ENCODE assay signal across 19 mouse cellular contexts in the genomic region with DNA sequence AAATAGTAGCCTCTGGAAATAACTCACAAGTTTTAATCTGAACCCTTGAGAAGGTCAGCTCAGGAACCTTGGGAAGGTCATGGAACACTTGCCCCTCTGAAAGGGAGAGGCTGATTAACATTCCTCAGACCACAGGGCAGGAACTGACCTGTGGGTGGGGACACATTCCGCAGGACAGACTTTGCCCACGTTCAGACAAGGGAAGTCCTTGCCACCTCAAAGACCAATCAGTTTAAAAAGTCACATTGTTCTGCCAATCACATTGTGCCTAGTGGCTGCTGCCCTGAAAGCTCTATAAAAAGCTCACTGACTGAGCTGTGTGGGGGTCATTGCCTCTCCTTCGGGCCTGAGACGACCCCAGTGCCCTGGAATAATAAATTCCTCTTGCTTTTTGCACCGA. TPM values are rescaled to one million over a fixed set of nuclear protein-coding genes. Genes with fewer than 3 reads are reported as not detected.
DNase-seq lines count a peak whose midpoint lies in the region; ATAC-seq and TF ChIP-seq lines count a peak whose summit lies in the region.
"Had no signal": no experiment of that assay in that cellular context is flagged by ENCODE, and none has a peak within 500 bp of the region (broad histone marks: within the 10 kb centered on the region; RNA-seq: fewer than 3 reads in every experiment).

No protein-coding gene starts in this region.

- H3K4me2 ChIP-seq in lung, postnatal 0 days (replicated peaks; ENCODE audit: low read depth, low read length): no peak overlapping the region
- H3K4me2 ChIP-seq in kidney, embryonic 14.5 days (replicated peaks; ENCODE audit: low read depth, low read length): no peak overlapping the region
- H3K4me2 ChIP-seq in myocyte (ENCODE audit: low read depth): peak overlapping the region; percentile 15
- H3K4me2 ChIP-seq: heart, embryonic 13.5 days; liver, embryonic 13.5 days; midbrain, embryonic 15.5 days; neural tube, embryonic 12.5 days had no signal

- no peaks in the 10 kb centered on the region for H3K36me3 ChIP-seq in lung, postnatal 0 days (ENCODE audit: insufficient read depth, low read length)
- no peaks in the 10 kb centered on the region for H3K36me3 ChIP-seq in kidney, embryonic 14.5 days (ENCODE audit: control insufficient read depth, insufficient read depth, low read length)
- H3K36me3 ChIP-seq in myocyte (ENCODE audit: control insufficient read depth, insufficient read depth): no peaks in the 10 kb centered on the region
- H3K36me3 ChIP-seq: heart, embryonic 13.5 days; liver, embryonic 13.5 days; midbrain, embryonic 15.5 days; neural tube, embryonic 12.5 days had no signal

- peak; percentile 16 for DNase-seq in lung, postnatal 0 days (ENCODE audit: low spot score)
- DNase-seq in lung, postnatal 36 days: no peak
- peak; percentile 41 for DNase-seq in embryo, embryonic 11 days
- no peak for DNase-seq in left cerebral cortex, adult 2 months (ENCODE audit: extremely low spot score in 1 of 2, low spot score in 2 of 2)
- no peak for DNase-seq in thymus, postnatal 0 days (ENCODE audit: low spot score)
- DNase-seq in layer of hippocampus, postnatal 14 days (ENCODE audit: low spot score in 2 of 2): no peak
- DNase-seq: cerebellum, adult 11-12 months; gastrocnemius, postnatal 14 days; layer of hippocampus, adult 9-11 months; left cerebral cortex, postnatal 4 days; liver, embryonic 13.5 days; lung, postnatal 14 days; thymus, adult 18-20 months had no signal

- intact Hi-C loops in left cerebral cortex, adult 2 months (cut with DNase I): no loop called here

- H3K27ac ChIP-seq in lung, postnatal 0 days (ENCODE audit: low read length): no peak overlapping the region
- H3K27ac ChIP-seq in kidney, embryonic 14.5 days (ENCODE audit: low read depth, low read length): no peak overlapping the region
- H3K27ac ChIP-seq in left cerebral cortex, adult 2 months: no peak overlapping the region
- H3K27ac ChIP-seq: heart, embryonic 13.5 days; liver, embryonic 13.5 days; midbrain, embryonic 15.5 days; neural tube, embryonic 12.5 days had no signal

- TF ChIP-seq CTCF in lung, postnatal 0 days (IDR thresholded peaks at IDR 0.05): no peak
- TF ChIP-seq CTCF in left cerebral cortex, adult 2 months (IDR thresholded peaks at IDR 0.05): no peak

- H3K27me3 ChIP-seq in lung, postnatal 0 days (replicated peaks; ENCODE audit: insufficient read depth, low read length): no peaks in the 10 kb centered on the region
- no peaks in the 10 kb centered on the region for H3K27me3 ChIP-seq in kidney, embryonic 14.5 days (ENCODE audit: control insufficient read depth, insufficient read depth, low read length)
- no peaks in the 10 kb centered on the region for H3K27me3 ChIP-seq in myocyte (ENCODE audit: control insufficient read depth, insufficient read depth, insufficient read length)
- H3K27me3 ChIP-seq: heart, embryonic 13.5 days; liver, embryonic 13.5 days; midbrain, embryonic 15.5 days; neural tube, embryonic 12.5 days had no signal

- TF ChIP-seq POLR2A in myocyte (IDR thresholded peaks at IDR 0.05; ENCODE audit: insufficient read length, low read depth): no peak

- H3K9me3 ChIP-seq in lung, postnatal 0 days (ENCODE audit: low read length): no peaks in the 10 kb centered on the region
- H3K9me3 ChIP-seq in kidney, embryonic 14.5 days (ENCODE audit: control insufficient read depth, low read length): no peaks in the 10 kb centered on the region
- H3K9me3 ChIP-seq: heart, embryonic 13.5 days; liver, embryonic 13.5 days; midbrain, embryonic 15.5 days; neural tube, embryonic 12.5 days had no signal

- WGBS in lung, postnatal 0 days: 27% methylated on average over 5 of the region's 5 CpGs
- 4% methylated on average over 5 of the region's 5 CpGs for WGBS in kidney, embryonic 14.5 days

- no peaks in the 10 kb centered on the region for H3K79me2 ChIP-seq in myocyte (ENCODE audit: control insufficient read depth, insufficient read depth)

- TF ChIP-seq EP300 in lung, postnatal 0 days (IDR thresholded peaks at IDR 0.05): no peak

- no peak; the same call in 1 of the 2 replicates for ATAC-seq in lung, postnatal 0 days
- peak; percentile 80 for ATAC-seq in kidney, embryonic 14.5 days (ENCODE audit: low FRiP score, low TSS enrichment)
- ATAC-seq: hindbrain, embryonic 16.5 days; midbrain, embryonic 15.5 days had no signal

- no peak overlapping the region for H3K4me3 ChIP-seq in lung, postnatal 0 days (ENCODE audit: low read depth, low read length)
- H3K4me3 ChIP-seq in kidney, embryonic 14.5 days (ENCODE audit: low read length): no peak overlapping the region
- H3K4me3 ChIP-seq in myocyte: no peak overlapping the region
- H3K4me3 ChIP-seq in left cerebral cortex, adult 2 months: no peak overlapping the region
- H3K4me3 ChIP-seq: heart, embryonic 13.5 days; liver, embryonic 13.5 days; midbrain, embryonic 15.5 days; neural tube, embryonic 12.5 days had no signal

- no peak overlapping the region for H3ac ChIP-seq in myocyte (ENCODE audit: control insufficient read depth, insufficient read length)

- no peaks in the 10 kb centered on the region for H3K4me1 ChIP-seq in lung, postnatal 0 days (ENCODE audit: insufficient read depth, low read depth, low read length)
- H3K4me1 ChIP-seq in kidney, embryonic 14.5 days (ENCODE audit: control insufficient read depth, insufficient read depth, low read length): no peaks in the 10 kb centered on the region
- H3K4me1 ChIP-seq: liver, embryonic 13.5 days; midbrain, embryonic 15.5 days; neural tube, embryonic 12.5 days had no signal

- no peak overlapping the region for H3K9ac ChIP-seq in lung, postnatal 0 days (replicated peaks; ENCODE audit: low read depth)
- no peak overlapping the region for H3K9ac ChIP-seq in kidney, embryonic 14.5 days (ENCODE audit: low read depth, low read length)
- H3K9ac ChIP-seq: heart, embryonic 13.5 days; liver, embryonic 13.5 days; midbrain, embryonic 15.5 days; neural tube, embryonic 12.5 days had no signal

TF ChIP-seq in myocyte, 11 proteins besides CTCF, POLR2A, EP300 and RAD21:
- TF ChIP-seq MYOD1 (IDR thresholded peaks at IDR 0.05; ENCODE audit: control insufficient read depth in 1 of 3, insufficient read length in 2 of 3, low read depth in 2 of 3) (no peak), MYOG (IDR thresholded peaks at IDR 0.05; ENCODE audit: control insufficient read depth in 1 of 3, insufficient read depth in 1 of 3, insufficient read length in 2 of 3, low read depth in 2 of 3) (no peak), CEBPB (IDR thresholded peaks at IDR 0.05; ENCODE audit: insufficient read depth, poor library complexity, severe bottlenecking) (no peak), SRF (IDR thresholded peaks at IDR 0.05; ENCODE audit: control insufficient read depth, insufficient read length, low read depth) (no peak), MAX (IDR thresholded peaks at IDR 0.05; ENCODE audit: low read depth) (no peak), TCF3 (IDR thresholded peaks at IDR 0.05; ENCODE audit: insufficient read length, low read depth) (no peak), E2F4 (IDR thresholded peaks at IDR 0.05; ENCODE audit: insufficient read depth) (no peak), POLR2AphosphoS2 (IDR thresholded peaks at IDR 0.05; ENCODE audit: insufficient read length, low read depth) (no peak), TCF12 (IDR thresholded peaks at IDR 0.05; ENCODE audit: insufficient read depth, poor library complexity, severe bottlenecking) (no peak), REST (IDR thresholded peaks at IDR 0.05; ENCODE audit: insufficient read depth, insufficient read length) (no peak), USF1 (IDR thresholded peaks at IDR 0.05; ENCODE audit: low read depth) (no peak)
TF ChIP-seq in myocyte: peak in this region for 0.

RNA-seq across cellular contexts. Expression of gene Eci2, which starts 31.2 kb away (rescaled TPM):
- 133 and 150 TPM in 2 replicates for polyA plus RNA-seq in lung, postnatal 0 days (2015; fragmentation: Nextera tagmentation; extraction: Ambion mirVana)
- polyA plus RNA-seq in kidney, embryonic 14.5 days (2014; fragmentation: Nextera tagmentation; extraction: Ambion mirVana): 139 and 141 TPM in 2 replicates
- 62.9 TPM for polyA plus RNA-seq in myocyte (2012; fragmentation: generic; extraction: Trizol)
- 10 to 100 TPM; 39.4 to 41.5 TPM for total RNA-seq in left cerebral cortex, adult 2 months (2021)
- 146 and 165 TPM in 2 replicates for polyA plus RNA-seq in thymus, postnatal 0 days (2015; fragmentation: Nextera tagmentation; extraction: Ambion mirVana)
- total RNA-seq in layer of hippocampus, postnatal 14 days (2021): 10 to 100 TPM; 52.7 to 54.4 TPM

Comparison
In these comparisons a context has a peak if more than half of its experiments do, and no peak if none do; other contexts are left out.
1. DNase-seq: peak in lung, postnatal 0 days (single experiment) and embryo, embryonic 11 days (single experiment); none in lung, postnatal 36 days (single experiment), left cerebral cortex, adult 2 months (0 of 2), thymus, postnatal 0 days (single experiment) and layer of hippocampus, postnatal 14 days (0 of 2).